Mouse (Mus musculus) layer of hippocampus, adult 8-10 months (tissue): ENCODE results near the gene Sbk2. TPM values are rescaled to one million over a fixed set of nuclear protein-coding genes. Genes with fewer than 3 reads are reported as not detected.

Source experiments
- DNase-seq, 2 experiments: peaks; one replicate each; pipeline ENCODE4 v3.0.0; 2022; ENCODE audit warnings: low spot score in 2 of 2
- total RNA-seq, 4 experiments: library from RNA; stranded (reverse); gene quantifications; 2 replicates each; pipeline ENCODE4 v1.2.4; 2022

Sbk2 gene
- total RNA-seq, 4 experiments from 2014 or later = 0.58 to 1.1 (median 0.90) TPM; not detected in 1

GRCm38 (mm10) chr7:4953815-4954445 is 10.3 kb downstream of the Sbk2 start:
- no peak for DNase-seq

GRCm38 (mm10) chr7:4950561-4951342 is 13.5 kb downstream of the Sbk2 start:
- DNase-seq = no peak

GRCm38 (mm10) chr7:4948386-4948785 is 15.8 kb downstream of the Sbk2 start:
- no peak for DNase-seq

- DNase-seq = no peak
Measured at GRCm38 (mm10) chr7:4947855-4948254, 16.4 kb downstream of the Sbk2 start.

- peak; percentile 93 to 97 for DNase-seq
Measured at GRCm38 (mm10) chr7:4943223-4943815, 20.9 kb downstream of the Sbk2 start.

GRCm38 (mm10) chr7:4942673-4943072 is 21.5 kb downstream of the Sbk2 start:
- DNase-seq = no peak

GRCm38 (mm10) chr7:4940068-4940479 is 24.1 kb downstream of the Sbk2 start:
- DNase-seq = peak in 1 of 2 experiments; percentile 84

GRCm38 (mm10) chr7:4938456-4938855 is 25.8 kb downstream of the Sbk2 start:
- DNase-seq = peak in 1 of 2 experiments; percentile 55

- no peak for DNase-seq
Measured at GRCm38 (mm10) chr7:4937392-4937791, 26.8 kb downstream of the Sbk2 start.

GRCm38 (mm10) chr7:4936832-4937231 is 27.4 kb downstream of the Sbk2 start:
- DNase-seq = no peak

GRCm38 (mm10) chr7:4934160-4934914 is 29.9 kb downstream of the Sbk2 start:
- DNase-seq = no peak

- no peak for DNase-seq
Measured at GRCm38 (mm10) chr7:4933103-4933502, 31.1 kb downstream of the Sbk2 start.

GRCm38 (mm10) chr7:4928323-4928722 is 35.9 kb downstream of the Sbk2 start:
- DNase-seq = no peak

- DNase-seq = no peak
Measured at GRCm38 (mm10) chr7:4927711-4928110, 36.5 kb downstream of the Sbk2 start.

- no peak for DNase-seq
Measured at GRCm38 (mm10) chr7:4926849-4927248, 37.4 kb downstream of the Sbk2 start.

- DNase-seq = no peak
Measured at GRCm38 (mm10) chr7:4925441-4926381, 38.5 kb downstream of the Sbk2 start, which contains the start of gene Ssc5d. Gene Ssc5d, plus strand, starts transcription at chr7:4925785.

GRCm38 (mm10) chr7:4924891-4925301 is 39.3 kb downstream of the Sbk2 start:
- no peak for DNase-seq

- no peak for DNase-seq
Measured at GRCm38 (mm10) chr7:4924483-4924882, 39.7 kb downstream of the Sbk2 start.

- peak in 1 of 2 experiments; percentile 60 for DNase-seq
Measured at GRCm38 (mm10) chr7:4923586-4924364, 40.4 kb downstream of the Sbk2 start.
